Mouse (Mus musculus): ENCODE measurements around the gene Lrrc8d. TPM values are rescaled to one million over a fixed set of nuclear protein-coding genes. Genes with fewer than 3 reads are reported as not detected.

Gene Lrrc8d
- polyA plus RNA-seq, 1 experiment from 2014 or later, result 22.2 TPM

DNA sequence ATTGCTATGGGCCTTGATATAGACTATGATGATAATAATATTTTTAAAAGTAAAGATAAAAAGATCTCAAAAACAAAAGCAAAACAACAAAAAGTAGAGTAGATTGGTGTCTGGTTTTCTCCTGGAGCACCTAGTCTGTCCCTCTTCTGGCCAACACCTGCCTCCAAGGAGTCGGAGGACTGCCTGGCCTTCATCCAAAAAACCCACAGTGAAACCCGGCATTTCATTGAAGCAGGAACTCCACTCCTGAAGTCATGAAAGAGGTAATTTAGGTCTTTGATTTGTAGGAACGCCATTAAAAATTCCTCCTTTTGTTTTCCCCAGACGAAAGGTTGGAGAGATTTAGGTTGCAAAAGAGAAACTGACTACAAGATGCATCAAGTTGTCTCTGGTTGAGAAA, 167.7 kb downstream of the Lrrc8d start:
- no peaks in the 10 kb centered on the region for H3K9me3 ChIP-seq
- H3K4me1 ChIP-seq, result peaks cover 6% of the 10 kb centered on the region; the same call in 1 of the 2 replicates
- no peaks in the 10 kb centered on the region for H3K27me3 ChIP-seq (replicated peaks; ENCODE audit: low read depth, poor library complexity, severe bottlenecking)
- no peak overlapping the region for H3K4me3 ChIP-seq
- H3K36me3 ChIP-seq (replicated peaks), result no peaks in the 10 kb centered on the region
- WGBS, result 71% methylated on average over 4 of the region's 4 CpGs
- no peak for DNase-seq (ENCODE audit: low spot score)
- no peak overlapping the region for H3K27ac ChIP-seq (replicated peaks)

DNA sequence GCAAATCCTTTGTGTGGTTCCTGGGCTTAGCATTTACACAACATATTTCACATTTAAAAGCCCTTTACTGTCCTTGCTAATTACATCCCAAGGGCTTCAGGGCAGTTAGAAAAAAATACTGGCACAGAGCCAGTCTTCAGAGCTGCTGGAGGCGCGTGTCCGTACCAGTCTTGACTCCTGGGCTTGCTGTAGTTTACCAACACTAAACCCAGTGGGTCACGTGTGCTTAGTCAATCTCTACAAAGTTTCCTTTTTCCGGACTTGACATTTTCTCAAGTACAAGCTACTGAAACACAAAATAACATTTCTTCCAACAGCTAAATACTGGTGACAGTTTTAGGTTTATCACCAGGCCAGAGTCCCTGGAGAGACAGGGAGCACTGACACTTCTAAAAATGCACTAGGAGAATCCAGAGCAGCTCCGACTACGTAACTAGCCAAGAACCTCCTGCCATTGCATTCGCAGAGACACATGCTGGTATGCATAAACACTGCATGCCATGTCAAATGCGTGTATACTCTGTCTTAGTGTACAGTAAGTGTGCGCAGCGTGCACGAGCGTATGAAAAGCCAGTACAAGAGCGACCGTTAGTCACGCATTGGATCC, 168.2 kb downstream of the Lrrc8d start:
- no peak for DNase-seq (ENCODE audit: low spot score)
- H3K4me3 ChIP-seq, result no peak overlapping the region
- no peaks in the 10 kb centered on the region; the same call in 1 of the 2 replicates for H3K27me3 ChIP-seq (replicated peaks; ENCODE audit: low read depth, poor library complexity, severe bottlenecking)
- no peaks in the 10 kb centered on the region for H3K9me3 ChIP-seq
- H3K4me1 ChIP-seq, result peaks cover 6% of the 10 kb centered on the region; the same call in 1 of the 2 replicates
- WGBS, result 86% methylated on average over 16 of the region's 16 CpGs
- H3K36me3 ChIP-seq (replicated peaks), result no peaks in the 10 kb centered on the region
- no peak overlapping the region for H3K27ac ChIP-seq (replicated peaks)

DNA sequence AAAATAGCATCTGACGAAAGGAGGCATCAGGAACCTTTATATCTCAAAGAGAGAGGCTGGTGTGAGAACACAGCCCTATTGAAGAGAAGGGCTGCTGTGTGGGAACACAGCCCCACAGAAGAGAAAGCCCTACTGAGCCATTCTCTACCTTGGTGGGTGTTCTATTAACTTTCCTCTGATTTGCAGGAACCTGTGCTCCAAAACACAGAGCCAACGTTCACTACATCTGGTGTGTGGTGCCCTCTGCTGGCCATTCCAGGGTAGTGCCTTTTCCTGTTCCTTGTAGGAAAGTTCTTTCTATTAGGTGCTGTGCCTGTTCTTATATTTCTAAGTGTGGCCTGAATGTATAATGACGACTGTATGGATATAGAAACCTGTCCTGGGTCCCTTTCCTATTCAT, 168.8 kb downstream of the Lrrc8d start:
- 29% methylated on average over 3 of the region's 3 CpGs for WGBS

DNA sequence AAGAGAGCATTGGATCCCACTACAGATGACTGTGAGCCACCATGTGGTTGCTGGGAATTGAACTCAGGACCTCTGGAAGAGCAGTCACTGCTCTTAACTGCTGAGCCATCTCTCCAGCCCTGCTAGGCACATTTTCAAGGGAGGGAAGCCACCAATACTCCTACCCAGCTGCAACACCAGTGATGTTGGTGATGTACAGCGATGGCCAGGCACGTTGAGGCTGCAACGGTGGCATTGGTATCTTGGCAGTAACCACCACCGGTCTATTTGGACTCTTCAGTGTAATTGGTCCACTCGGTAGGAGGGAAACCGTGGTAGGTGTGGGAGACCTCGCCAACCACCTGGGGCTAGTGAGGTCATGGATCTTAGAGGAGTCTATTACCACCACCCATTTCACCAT, 170.0 kb downstream of the Lrrc8d start:
- no peaks in the 10 kb centered on the region for H3K36me3 ChIP-seq (replicated peaks)
- H3K27ac ChIP-seq (replicated peaks), result no peak overlapping the region
- H3K4me1 ChIP-seq, result peaks cover 6% of the 10 kb centered on the region; the same call in 1 of the 2 replicates
- 87% methylated on average over 7 of the region's 7 CpGs for WGBS
- no peak overlapping the region for H3K4me3 ChIP-seq
- no peaks in the 10 kb centered on the region for H3K9me3 ChIP-seq
- no peak for DNase-seq (ENCODE audit: low spot score)
- no peaks in the 10 kb centered on the region; the same call in 1 of the 2 replicates for H3K27me3 ChIP-seq (replicated peaks; ENCODE audit: low read depth, poor library complexity, severe bottlenecking)

More for the DNA sequence above, 168.8 kb downstream of the Lrrc8d start:
- DNase-seq (ENCODE audit: low spot score), result peak; percentile 86
- Histone ChIP-seq H3K27me3 (replicated peaks; ENCODE audit: low read depth, poor library complexity, severe bottlenecking) (no peaks in the 10 kb centered on the region; the same call in 1 of the 2 replicates), H3K4me1 (peaks cover 6% of the 10 kb centered on the region; the same call in 1 of the 2 replicates), H3K36me3 (replicated peaks) (no peaks in the 10 kb centered on the region), H3K9me3 (no peaks in the 10 kb centered on the region), H3K4me3 (no peak overlapping the region), H3K27ac (replicated peaks) (no peak overlapping the region)

DNA sequence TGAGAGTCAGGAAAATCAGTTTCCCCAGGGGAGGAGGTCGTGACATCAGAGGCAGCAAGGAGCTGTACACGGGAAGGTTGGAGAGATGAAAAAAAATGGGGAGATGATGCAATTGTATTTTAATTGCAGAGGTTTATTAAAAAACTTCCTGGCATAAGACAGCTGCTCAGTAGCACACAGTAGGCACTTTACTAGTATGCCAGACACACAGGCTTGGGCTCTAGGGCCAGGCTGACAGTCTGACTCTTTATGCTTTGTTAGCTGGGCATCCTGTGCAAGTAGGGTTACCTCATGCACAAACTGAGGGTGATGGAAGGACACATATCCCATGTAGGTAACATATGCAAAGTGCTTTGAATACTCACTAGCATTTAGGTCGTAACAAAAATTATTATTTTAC, 171.4 kb downstream of the Lrrc8d start:
- Histone ChIP-seq H3K27ac (replicated peaks) (no peak overlapping the region), H3K4me3 (no peak overlapping the region), H3K36me3 (replicated peaks) (no peaks in the 10 kb centered on the region), H3K9me3 (no peaks in the 10 kb centered on the region), H3K4me1 (peaks cover 16% of the 10 kb centered on the region), H3K27me3 (replicated peaks; ENCODE audit: low read depth, poor library complexity, severe bottlenecking) (no peaks in the 10 kb centered on the region; the same call in 1 of the 2 replicates)
- 83% methylated on average over 3 of the region's 3 CpGs for WGBS
- no peak for DNase-seq (ENCODE audit: low spot score)

DNA sequence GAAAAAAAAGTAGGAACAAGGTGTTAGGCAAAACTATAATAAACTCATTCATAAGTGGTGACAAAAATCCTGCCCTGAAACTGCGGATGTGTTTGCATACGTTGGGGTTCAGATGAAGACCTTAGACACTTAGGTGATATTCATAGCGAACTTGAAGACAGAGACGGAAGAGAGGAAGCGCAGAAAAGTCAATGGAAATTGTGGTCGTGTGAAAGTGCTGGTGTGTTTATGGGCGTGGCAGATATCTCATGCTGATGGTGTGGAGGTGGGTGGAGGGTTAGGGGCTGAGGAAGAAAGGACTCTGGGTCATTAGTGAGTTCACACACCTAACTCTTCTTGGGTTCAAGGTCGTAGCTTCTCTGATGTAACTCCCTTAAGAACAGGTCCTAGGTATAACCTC, 172.4 kb downstream of the Lrrc8d start:
- WGBS, result 81% methylated on average over 8 of the region's 8 CpGs
- no peaks in the 10 kb centered on the region for H3K9me3 ChIP-seq
- H3K4me3 ChIP-seq, result no peak overlapping the region
- no peaks in the 10 kb centered on the region; the same call in 1 of the 2 replicates for H3K27me3 ChIP-seq (replicated peaks; ENCODE audit: low read depth, poor library complexity, severe bottlenecking)
- H3K27ac ChIP-seq (replicated peaks), result no peak overlapping the region
- H3K36me3 ChIP-seq (replicated peaks), result no peaks in the 10 kb centered on the region
- H3K4me1 ChIP-seq, result peaks cover 18% of the 10 kb centered on the region
- no peak for DNase-seq (ENCODE audit: low spot score)

DNA sequence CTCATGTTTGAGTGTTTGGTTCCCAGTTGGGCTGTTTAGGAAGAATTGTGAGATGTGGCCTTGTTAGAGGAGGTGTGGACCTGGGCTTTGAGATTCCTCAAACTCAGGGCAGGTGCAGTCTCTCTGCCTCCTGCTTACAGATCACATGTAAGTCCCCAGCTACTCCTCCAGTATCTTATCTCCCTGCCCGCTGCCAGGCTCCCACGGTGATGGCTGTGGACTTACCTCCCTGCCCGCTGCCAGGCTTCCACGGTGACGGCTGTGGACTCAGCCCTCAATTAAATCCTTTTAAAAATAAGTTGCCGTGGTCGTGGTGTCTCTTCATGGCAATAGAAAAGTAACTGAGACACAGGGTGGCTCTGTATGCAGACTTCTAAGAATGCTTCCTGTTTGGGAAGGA, 173.1 kb downstream of the Lrrc8d start:
- H3K27ac ChIP-seq (replicated peaks), result no peak overlapping the region
- H3K4me1 ChIP-seq, result peaks cover 18% of the 10 kb centered on the region
- DNase-seq (ENCODE audit: low spot score), result no peak
- no peaks in the 10 kb centered on the region for H3K36me3 ChIP-seq (replicated peaks)
- no peak overlapping the region for H3K4me3 ChIP-seq
- H3K9me3 ChIP-seq, result no peaks in the 10 kb centered on the region
- H3K27me3 ChIP-seq (replicated peaks; ENCODE audit: low read depth, poor library complexity, severe bottlenecking), result no peaks in the 10 kb centered on the region; the same call in 1 of the 2 replicates
- 72% methylated on average over 7 of the region's 7 CpGs for WGBS

DNA sequence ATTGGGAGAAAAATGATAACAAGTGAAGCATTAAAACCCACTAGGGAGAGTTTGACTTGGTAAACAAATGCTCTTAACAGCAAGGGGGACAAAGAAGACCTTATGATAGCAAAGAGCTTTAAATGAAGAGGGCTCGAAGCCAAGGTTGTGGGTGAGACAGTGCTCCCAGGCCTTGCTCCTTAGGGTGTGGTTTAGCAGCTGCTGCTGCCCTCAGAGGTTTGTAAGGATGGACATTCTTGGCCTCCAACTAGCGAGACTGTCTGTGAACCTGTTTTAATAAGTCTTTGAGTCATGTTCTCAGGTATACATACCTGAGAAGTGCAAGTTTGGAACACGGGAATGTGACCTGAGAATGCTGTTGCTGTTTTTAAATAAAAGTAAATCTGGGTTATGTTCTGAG, 174.0 kb downstream of the Lrrc8d start:
- Histone ChIP-seq H3K36me3 (replicated peaks) (no peaks in the 10 kb centered on the region), H3K4me3 (no peak overlapping the region), H3K4me1 (peaks cover 23% of the 10 kb centered on the region), H3K27me3 (replicated peaks; ENCODE audit: low read depth, poor library complexity, severe bottlenecking) (no peaks in the 10 kb centered on the region; the same call in 1 of the 2 replicates), H3K27ac (replicated peaks) (no peak overlapping the region), H3K9me3 (no peaks in the 10 kb centered on the region)
- no peak for DNase-seq (ENCODE audit: low spot score)
- 78% methylated on average over 3 of the region's 3 CpGs for WGBS

DNA sequence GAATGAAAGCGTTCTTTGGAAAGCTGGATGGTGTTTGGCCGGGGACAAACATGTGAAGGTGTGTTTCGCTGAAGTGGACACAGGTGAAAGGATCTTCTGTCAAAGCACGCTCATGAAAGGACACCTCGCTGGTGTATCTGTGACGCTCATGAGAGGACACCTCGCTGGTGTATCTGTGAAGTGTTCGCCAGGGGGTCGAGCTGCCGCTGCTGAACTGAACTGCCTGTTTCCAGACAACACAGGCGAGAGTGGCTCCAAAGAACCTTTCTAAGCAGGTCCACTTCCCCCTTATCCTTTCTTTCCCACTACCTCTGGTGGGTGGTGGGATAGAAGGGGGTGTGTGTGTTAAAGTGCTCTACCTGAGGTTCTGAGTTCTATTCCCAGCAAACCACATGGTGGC, 174.7 kb downstream of the Lrrc8d start:
- no peak for DNase-seq (ENCODE audit: low spot score)
- WGBS, result 97% methylated on average over 11 of the region's 11 CpGs
- no peaks in the 10 kb centered on the region; the same call in 1 of the 2 replicates for H3K27me3 ChIP-seq (replicated peaks; ENCODE audit: low read depth, poor library complexity, severe bottlenecking)

DNA sequence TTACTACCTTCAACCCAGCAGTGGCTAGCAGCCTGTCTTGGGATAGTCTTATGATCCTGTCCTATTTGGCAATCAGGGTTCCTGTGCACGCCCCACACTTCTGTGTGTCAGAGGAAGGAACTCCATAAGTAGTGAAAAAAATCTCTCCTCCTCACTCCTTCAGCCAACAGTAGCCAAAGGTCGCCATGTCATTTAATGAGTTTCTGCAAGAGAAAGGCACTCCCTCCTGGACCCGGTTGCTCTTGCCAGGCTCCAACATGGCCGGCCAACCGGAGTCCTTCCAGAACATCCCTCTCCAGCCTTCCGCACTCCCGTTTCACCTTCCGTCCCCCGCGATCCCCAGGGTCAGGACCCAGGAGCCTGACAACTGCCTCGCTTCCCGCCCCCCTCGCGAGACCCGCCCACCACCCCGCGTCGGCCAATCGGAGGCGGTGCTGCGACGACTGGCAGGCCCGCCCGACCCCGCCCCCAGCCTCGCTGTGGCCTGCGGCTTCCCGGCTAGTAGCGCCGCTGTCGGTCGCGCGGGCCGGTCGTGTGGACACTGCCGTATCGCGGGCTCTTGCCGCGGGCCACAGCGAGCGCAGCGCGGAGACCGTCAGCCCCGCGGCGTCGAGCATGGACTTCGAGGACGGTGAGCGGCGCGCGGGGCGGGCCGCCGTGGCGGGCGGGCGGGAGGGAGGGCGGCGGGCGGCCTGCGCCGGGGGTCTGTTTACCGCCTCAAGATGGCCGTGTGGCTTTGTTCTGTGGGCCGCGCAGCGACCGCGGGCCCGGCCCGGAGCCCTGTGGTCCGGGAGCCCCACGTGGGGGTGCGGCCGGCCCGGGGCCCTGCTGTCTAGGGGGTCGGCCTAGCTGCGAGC, 176.5 kb downstream of the Lrrc8d start, which contains the start of gene Zfp326:
TSS of gene Zfp326 (plus strand) at position 498 of the 857 bp plus-strand sequence.
- Histone ChIP-seq H3K36me3 (replicated peaks) (peaks cover 15% of the 10 kb centered on the region), H3K27ac (replicated peaks) (peak within 1 kb of the TSS; percentile 100), H3K27me3 (replicated peaks; ENCODE audit: low read depth, poor library complexity, severe bottlenecking) (no peaks in the 10 kb centered on the region; the same call in 1 of the 2 replicates), H3K9me3 (no peaks in the 10 kb centered on the region), H3K4me3 (peak within 1 kb of the TSS; percentile 99), H3K4me1 (peaks cover 32% of the 10 kb centered on the region)
- peak; percentile 99 for DNase-seq (ENCODE audit: low spot score)
- under 1% methylated on average over 82 of the region's 83 CpGs for WGBS

More for the DNA sequence above, 174.7 kb downstream of the Lrrc8d start:
- Histone ChIP-seq H3K4me1 (peaks cover 30% of the 10 kb centered on the region), H3K27ac (replicated peaks) (no peak overlapping the region), H3K36me3 (replicated peaks) (peaks cover under 1% of the 10 kb centered on the region), H3K9me3 (no peaks in the 10 kb centered on the region), H3K4me3 (no peak overlapping the region)

DNA sequence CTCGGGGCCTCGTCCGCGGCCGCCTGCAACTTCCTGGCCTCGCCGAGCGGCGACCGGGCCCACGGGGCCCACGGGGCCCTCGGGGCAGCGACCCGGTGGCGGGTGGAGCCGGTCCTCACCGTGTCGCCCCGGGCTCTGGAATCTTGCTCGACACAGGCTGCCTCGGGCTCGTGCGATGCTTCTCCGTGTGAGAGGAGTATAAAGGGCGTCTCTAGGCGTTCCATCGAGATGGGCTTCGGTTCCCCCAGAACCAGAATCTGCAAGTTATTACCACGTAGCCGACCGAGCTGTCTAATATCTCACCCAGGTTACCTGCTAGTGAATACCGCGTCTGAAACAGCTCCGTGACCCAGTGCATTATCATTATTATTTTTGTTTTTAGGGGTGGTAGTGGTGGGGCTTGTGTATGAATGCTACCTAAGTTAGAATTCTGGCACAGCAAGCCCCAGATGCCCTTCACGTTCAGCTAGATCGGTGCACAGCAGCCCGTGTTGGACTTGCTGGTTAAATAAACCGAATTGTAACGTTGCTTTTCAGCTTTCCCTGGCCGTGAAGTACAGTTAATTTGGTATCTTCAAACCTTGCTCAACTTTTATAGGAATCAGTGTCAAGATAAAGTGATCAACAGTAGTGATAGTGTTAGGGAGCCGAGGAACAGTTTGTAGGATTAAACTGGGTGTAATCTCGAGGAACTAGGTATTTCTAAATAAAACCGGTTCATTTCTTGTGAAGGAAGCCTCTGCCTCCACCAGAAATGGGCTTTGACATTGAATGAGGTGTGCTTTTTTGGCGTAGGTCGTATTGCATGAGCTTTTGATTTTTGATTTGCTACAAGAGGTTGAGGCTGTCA, 177.4 kb downstream of the Lrrc8d start:
- Histone ChIP-seq H3K9me3 (no peaks in the 10 kb centered on the region), H3K4me3 (peak overlapping the region; percentile 99), H3K27ac (replicated peaks) (peak overlapping the region; percentile 100), H3K27me3 (replicated peaks; ENCODE audit: low read depth, poor library complexity, severe bottlenecking) (no peaks in the 10 kb centered on the region; the same call in 1 of the 2 replicates), H3K4me1 (peaks cover 34% of the 10 kb centered on the region), H3K36me3 (replicated peaks) (peaks cover 24% of the 10 kb centered on the region)
- DNase-seq (ENCODE audit: low spot score), result no peak
- WGBS, result 1% methylated on average over 46 of the region's 46 CpGs
